In genomic region chr4:97578571-97579165, GRCm38 (mm10) we compare ENCODE assay signal across 23 mouse cellular contexts.
DNase-seq lines count a peak whose midpoint lies in the region; ATAC-seq and TF ChIP-seq lines count a peak whose summit lies in the region.
"Had no signal": no experiment of that assay in that cellular context is flagged by ENCODE, and none has a peak within 500 bp of the region (broad histone marks: within the 10 kb centered on the region; RNA-seq: fewer than 3 reads in every experiment).

No protein-coding gene starts in this region.

- no peak overlapping the region for H3K4me2 ChIP-seq in forebrain, embryonic 11.5 days (ENCODE audit: low read depth, low read length, severe bottlenecking)
- H3K4me2 ChIP-seq in forebrain, postnatal 0 days (ENCODE audit: low read depth), result 0 out of 2 replicates have a peak overlapping the region, but pooled peaks have one; percentile 7
- H3K4me2 ChIP-seq: kidney, embryonic 15.5 days; liver, embryonic 15.5 days; lung, embryonic 15.5 days; midbrain, embryonic 15.5 days; neural tube, embryonic 12.5 days had no signal

- no peak overlapping the region for H3K9ac ChIP-seq in forebrain, embryonic 11.5 days (ENCODE audit: low read length)
- no peak overlapping the region for H3K9ac ChIP-seq in forebrain, postnatal 0 days
- H3K9ac ChIP-seq: kidney, embryonic 15.5 days; liver, embryonic 15.5 days; lung, embryonic 15.5 days; midbrain, embryonic 15.5 days; neural tube, embryonic 12.5 days had no signal

- TF ChIP-seq CTCF in layer of hippocampus, adult 2 months (conservative IDR thresholded peaks at IDR 0.05), result no peak
- no peak for TF ChIP-seq CTCF in forebrain, postnatal 0 days (IDR thresholded peaks at IDR 0.05; ENCODE audit: low read depth)

- no peaks in the 10 kb centered on the region; the same call in 1 of the 2 replicates for H3K36me3 ChIP-seq in forebrain, embryonic 10.5 days (replicated peaks)
- H3K36me3 ChIP-seq in forebrain, embryonic 11.5 days (ENCODE audit: control insufficient read depth, insufficient read depth, low read length), result no peaks in the 10 kb centered on the region
- no peaks in the 10 kb centered on the region for H3K36me3 ChIP-seq in forebrain, postnatal 0 days (ENCODE audit: insufficient read depth)
- no peaks in the 10 kb centered on the region for H3K36me3 ChIP-seq in heart, embryonic 10.5 days
- H3K36me3 ChIP-seq: kidney, embryonic 15.5 days; liver, embryonic 15.5 days; lung, embryonic 15.5 days; midbrain, embryonic 15.5 days; neural tube, embryonic 12.5 days had no signal

- no peak for DNase-seq in forebrain, embryonic 10.5 days (ENCODE audit: extremely low spot score, low spot score)
- DNase-seq in forebrain, embryonic 11.5 days (ENCODE audit: low spot score), result no peak
- no peak for DNase-seq in layer of hippocampus, adult 2 months (ENCODE audit: low spot score in 2 of 2)
- no peak for DNase-seq in layer of hippocampus, adult 11-12 months (ENCODE audit: low spot score)
- DNase-seq in forebrain, postnatal 0 days, result peak; percentile 37
- DNase-seq in urinary bladder, adult 18-20 months (ENCODE audit: low spot score in 2 of 2), result no peak
- DNase-seq in heart, embryonic 10.5 days (ENCODE audit: low spot score), result no peak
- DNase-seq: adrenal gland, postnatal 36 days; cerebellum, adult 11 months; cerebellum, postnatal 36 days; kidney, adult 11 months; kidney, postnatal 4 days; liver; lung, postnatal 4 days; right cerebral cortex, postnatal 14 days had no signal

- H3K4me3 ChIP-seq in forebrain, embryonic 10.5 days, result no peak overlapping the region
- no peak overlapping the region for H3K4me3 ChIP-seq in forebrain, embryonic 11.5 days (ENCODE audit: low read depth, low read length)
- peak overlapping the region; percentile 13; the same call in 1 of the 2 replicates for H3K4me3 ChIP-seq in layer of hippocampus, adult 2 months
- H3K4me3 ChIP-seq in forebrain, postnatal 0 days (ENCODE audit: low read depth, low read length), result no peak overlapping the region
- H3K4me3 ChIP-seq in heart, embryonic 10.5 days, result no peak overlapping the region
- H3K4me3 ChIP-seq: kidney, embryonic 15.5 days; left cerebral cortex, adult 2 months; liver, embryonic 15.5 days; lung, embryonic 15.5 days; midbrain, embryonic 15.5 days; neural tube, embryonic 12.5 days had no signal

- H3K9me3 ChIP-seq in forebrain, embryonic 10.5 days, result no peaks in the 10 kb centered on the region
- H3K9me3 ChIP-seq in forebrain, embryonic 11.5 days (ENCODE audit: control insufficient read depth, low read length), result no peaks in the 10 kb centered on the region
- H3K9me3 ChIP-seq in forebrain, postnatal 0 days (ENCODE audit: low read length), result no peaks in the 10 kb centered on the region
- H3K9me3 ChIP-seq in heart, embryonic 10.5 days, result no peaks in the 10 kb centered on the region
- H3K9me3 ChIP-seq: kidney, embryonic 15.5 days; liver, embryonic 15.5 days; lung, embryonic 15.5 days; midbrain, embryonic 15.5 days; neural tube, embryonic 12.5 days had no signal

- H3K27me3 ChIP-seq in forebrain, embryonic 10.5 days (ENCODE audit: poor library complexity, severe bottlenecking), result no peaks in the 10 kb centered on the region
- H3K27me3 ChIP-seq in forebrain, embryonic 11.5 days (ENCODE audit: control insufficient read depth, insufficient read depth, low read length), result no peaks in the 10 kb centered on the region
- no peaks in the 10 kb centered on the region for H3K27me3 ChIP-seq in forebrain, postnatal 0 days (ENCODE audit: insufficient read depth, low read length)
- no peaks in the 10 kb centered on the region for H3K27me3 ChIP-seq in heart, embryonic 10.5 days (ENCODE audit: insufficient read depth, poor library complexity, severe bottlenecking)
- H3K27me3 ChIP-seq: kidney, embryonic 15.5 days; liver, embryonic 15.5 days; lung, embryonic 15.5 days; midbrain, embryonic 15.5 days; neural tube, embryonic 12.5 days; Patski had no signal

- H3K27ac ChIP-seq in forebrain, embryonic 10.5 days, result peak overlapping the region; percentile 17; the same call in 1 of the 2 replicates
- H3K27ac ChIP-seq in forebrain, embryonic 11.5 days (ENCODE audit: low read depth, low read length), result no peak overlapping the region
- peak overlapping the region; percentile 83 for H3K27ac ChIP-seq in layer of hippocampus, adult 2 months
- no peak overlapping the region for H3K27ac ChIP-seq in forebrain, postnatal 0 days (ENCODE audit: low read depth, low read length)
- H3K27ac ChIP-seq in heart, embryonic 10.5 days, result no peak overlapping the region
- H3K27ac ChIP-seq: kidney, embryonic 15.5 days; left cerebral cortex, adult 2 months; liver, embryonic 15.5 days; lung, embryonic 15.5 days; midbrain, embryonic 15.5 days; neural tube, embryonic 12.5 days; stomach, postnatal 0 days had no signal

- no peak for ATAC-seq in forebrain, embryonic 11.5 days (replicated peaks; ENCODE audit: low FRiP score)
- ATAC-seq in forebrain, postnatal 0 days, result no peak
- ATAC-seq: midbrain, embryonic 15.5 days; Patski had no signal

- 74% methylated on average over 9 of the region's 9 CpGs for WGBS in forebrain, embryonic 10.5 days
- WGBS in forebrain, embryonic 11.5 days, result 84% methylated on average over 9 of the region's 9 CpGs
- WGBS in forebrain, postnatal 0 days, result 40% methylated on average over 9 of the region's 9 CpGs
- WGBS in heart, embryonic 10.5 days, result 82% methylated on average over 9 of the region's 9 CpGs

- peaks cover 79% of the 10 kb centered on the region for H3K4me1 ChIP-seq in forebrain, embryonic 10.5 days
- H3K4me1 ChIP-seq in forebrain, embryonic 11.5 days (replicated peaks; ENCODE audit: control insufficient read depth, insufficient read depth, low read length), result peaks cover 13% of the 10 kb centered on the region
- 0 out of 2 replicates have a peak, but pooled peaks cover 8% of the 10 kb centered on the region for H3K4me1 ChIP-seq in forebrain, postnatal 0 days (ENCODE audit: insufficient read depth)
- H3K4me1 ChIP-seq in heart, embryonic 10.5 days, result no peaks in the 10 kb centered on the region
- H3K4me1 ChIP-seq: liver, embryonic 15.5 days had no signal

Comparison
In these comparisons a context has a peak if more than half of its experiments do, and no peak if none do; other contexts are left out.
1. H3K27ac ChIP-seq: peak in forebrain, embryonic 10.5 days (single experiment) and layer of hippocampus, adult 2 months (single experiment); none in forebrain, embryonic 11.5 days (single experiment), forebrain, postnatal 0 days (single experiment) and heart, embryonic 10.5 days (single experiment).